Mouse (Mus musculus) heart, embryonic 14.5 days (tissue): ENCODE results near the gene Tulp1. TPM values are rescaled to one million over a fixed set of nuclear protein-coding genes. Genes with fewer than 3 reads are reported as not detected.

Experiments used
- ATAC-seq: fragments of 200-750 bp; cut with Nextera tagmentation; 2 replicates; pipeline ENCODE4 v1.8.0; 2017; ENCODE audit warnings: low read depth, moderate TSS enrichment; ENCODE audit not compliant: insufficient number of reproducible peaks, insufficient read depth, low FRiP score
- H3K27ac ChIP-seq, 2 experiments: fragments of 200-500 bp in 1 of 2; fragments of 300-500 bp in 1 of 2; sonication (generic) in 1 of 2; replicated peaks in 1 of 2; 2 replicates each; pipeline ENCODE4 v1.5.1; 2012 to 2014; ENCODE audit warnings: low read depth in 2 of 2, low read length in 2 of 2, control low read depth in 1 of 2, mild to moderate bottlenecking in 1 of 2, mixed read lengths in 1 of 2; ENCODE audit not compliant: control insufficient read depth in 1 of 2, insufficient read depth in 1 of 2
- H3K27me3 ChIP-seq: fragments of 300-500 bp; sonication (generic); 2 replicates; pipeline ENCODE4 v1.6.1; 2014; ENCODE audit warnings: mild to moderate bottlenecking, low read length, control low read depth; ENCODE audit not compliant: control insufficient read depth, insufficient read depth
- H3K36me3 ChIP-seq: fragments of 300-500 bp; sonication (generic); 2 replicates; pipeline ENCODE4 v1.6.1; 2014; ENCODE audit warnings: mild to moderate bottlenecking, control low read depth, low read length, mixed read lengths; ENCODE audit not compliant: control insufficient read depth, insufficient read depth
- H3K4me1 ChIP-seq, 2 experiments: fragments of 200-500 bp in 1 of 2; fragments of 300-500 bp in 1 of 2; sonication (generic) in 1 of 2; 2 replicates each; pipeline ENCODE4 v1.6.1; 2012 to 2014; ENCODE audit warnings: low read length in 2 of 2, control low read depth in 1 of 2, mixed read lengths in 1 of 2; ENCODE audit not compliant: control insufficient read depth in 2 of 2, insufficient read depth in 2 of 2
- H3K4me2 ChIP-seq: fragments of 300-500 bp; sonication (generic); 2 replicates; pipeline ENCODE4 v1.6.1; 2014; ENCODE audit warnings: mild to moderate bottlenecking, low read length
- H3K4me3 ChIP-seq, 2 experiments: fragments of 200-500 bp in 1 of 2; fragments of 300-500 bp in 1 of 2; sonication (generic) in 1 of 2; 2 replicates each; pipeline ENCODE4 v1.5.1; 2012 to 2014; ENCODE audit warnings: low read length in 2 of 2, mild to moderate bottlenecking in 2 of 2, control low read depth in 1 of 2, low read depth in 1 of 2, moderate library complexity in 1 of 2; ENCODE audit not compliant: control insufficient read depth in 1 of 2, insufficient read depth in 1 of 2
- H3K9ac ChIP-seq: fragments of 300-500 bp; sonication (generic); 2 replicates; pipeline ENCODE4 v1.6.1; 2014; ENCODE audit warnings: mild to moderate bottlenecking, low read length
- H3K9me3 ChIP-seq: fragments of 300-500 bp; sonication (generic); 2 replicates; pipeline ENCODE4 v1.6.1; 2016; ENCODE audit warnings: low read length, control low read depth; ENCODE audit not compliant: control insufficient read depth
- WGBS: fragments of 180-500 bp; shearing (Covaris S2); extraction: QIAGEN DNeasy Blood & Tissue Kit; methylation state at CpG from one replicate; pipeline ENCODE4 v1.1.7; 2014; 5-methylcytosine and 5-hydroxymethylcytosine counted together
- polyA plus RNA-seq: library from polyadenylated mRNA; unstranded; fragments of >200 nt; fragmentation: Nextera tagmentation; extraction: Ambion mirVana; gene quantifications from 2 replicates; pipeline ENCODE4 v1.2.1, GENCODE M21; 2014

Tulp1 gene
- polyA plus RNA-seq, 1 experiment from 2014 or later = 3.3 TPM

GRCm38 (mm10) chr17:28380255-28380654 lies 15.2 kb upstream of the Tulp1 start:
- H3K9me3 ChIP-seq = no peaks in the 10 kb centered on the region
- peaks cover 7% of the 10 kb centered on the region for H3K27me3 ChIP-seq
- no peak overlapping the region for H3K4me3 ChIP-seq
- H3K4me2 ChIP-seq = no peak overlapping the region
- H3K9ac ChIP-seq = no peak overlapping the region
- H3K27ac ChIP-seq = no peak overlapping the region
- H3K4me1 ChIP-seq = peaks cover 0 to 2% of the 10 kb centered on the region in 2 experiments; a peak in 1 of 4 replicates
- H3K36me3 ChIP-seq = no peaks in the 10 kb centered on the region
- no peak for ATAC-seq
- 2% methylated on average over 6 of the region's 6 CpGs for WGBS

- Histone ChIP-seq H3K4me2 (no peak overlapping the region), H3K9ac (no peak overlapping the region), H3K4me1 (peaks cover 0 to 2% of the 10 kb centered on the region in 2 experiments; a peak in 1 of 4 replicates), H3K27ac (no peak overlapping the region), H3K27me3 (peaks cover 23% of the 10 kb centered on the region), H3K4me3 (no peak overlapping the region), H3K36me3 (no peaks in the 10 kb centered on the region), H3K9me3 (no peaks in the 10 kb centered on the region)
- WGBS = 5% methylated on average over 17 of the region's 17 CpGs
- ATAC-seq = no peak
Observed at GRCm38 (mm10) chr17:28375592-28376061, 10.6 kb upstream of the Tulp1 start.

- H3K36me3 ChIP-seq = no peaks in the 10 kb centered on the region
- WGBS = 19% methylated on average over 15 of the region's 16 CpGs
- no peak overlapping the region for H3K9ac ChIP-seq
- no peak overlapping the region for H3K4me2 ChIP-seq
- no peak overlapping the region for H3K4me3 ChIP-seq
- peaks cover 23% of the 10 kb centered on the region for H3K27me3 ChIP-seq
- H3K27ac ChIP-seq = no peak overlapping the region
- no peak for ATAC-seq
- no peaks in the 10 kb centered on the region for H3K9me3 ChIP-seq
- H3K4me1 ChIP-seq = peaks cover 0 to 2% of the 10 kb centered on the region in 2 experiments; a peak in 1 of 4 replicates
Observed at GRCm38 (mm10) chr17:28374494-28374893, 9.5 kb upstream of the Tulp1 start.

- H3K9me3 ChIP-seq = no peaks in the 10 kb centered on the region
- H3K27ac ChIP-seq = no peak overlapping the region
- ATAC-seq = no peak
- H3K4me1 ChIP-seq = peaks cover 0 to 2% of the 10 kb centered on the region in 2 experiments; a peak in 1 of 4 replicates
- no peak overlapping the region for H3K4me3 ChIP-seq
- 13% methylated on average over 10 of the region's 10 CpGs for WGBS
- peaks cover 23% of the 10 kb centered on the region for H3K27me3 ChIP-seq
- no peaks in the 10 kb centered on the region for H3K36me3 ChIP-seq
- no peak overlapping the region for H3K9ac ChIP-seq
- H3K4me2 ChIP-seq = no peak overlapping the region
Observed at GRCm38 (mm10) chr17:28373821-28374220, 8.8 kb upstream of the Tulp1 start.

GRCm38 (mm10) chr17:28371941-28372340 lies 6.9 kb upstream of the Tulp1 start:
- Histone ChIP-seq H3K4me3 (no peak overlapping the region), H3K4me2 (no peak overlapping the region), H3K27me3 (peaks cover 23% of the 10 kb centered on the region), H3K36me3 (no peaks in the 10 kb centered on the region), H3K27ac (no peak overlapping the region), H3K9ac (no peak overlapping the region), H3K4me1 (peaks cover 0 to 2% of the 10 kb centered on the region in 2 experiments; a peak in 1 of 4 replicates), H3K9me3 (no peaks in the 10 kb centered on the region)
- WGBS = 71% methylated on average over 1 of the region's 1 CpGs
- no peak for ATAC-seq

- WGBS = 67% methylated on average over 2 of the region's 2 CpGs
Observed at GRCm38 (mm10) chr17:28371286-28371685, 6.3 kb upstream of the Tulp1 start.

GRCm38 (mm10) chr17:28369056-28369455 lies 4.0 kb upstream of the Tulp1 start:
- Histone ChIP-seq H3K27ac (no peak overlapping the region), H3K9ac (no peak overlapping the region), H3K36me3 (no peaks in the 10 kb centered on the region), H3K4me2 (no peak overlapping the region), H3K4me3 (no peak overlapping the region), H3K4me1 (peaks cover 5 to 11% of the 10 kb centered on the region in 2 experiments; a peak in 3 of 4 replicates), H3K9me3 (no peaks in the 10 kb centered on the region), H3K27me3 (peaks cover 18% of the 10 kb centered on the region)
- 61% methylated on average over 5 of the region's 5 CpGs for WGBS
- ATAC-seq = no peak

More at GRCm38 (mm10) chr17:28371286-28371685, 6.3 kb upstream of the Tulp1 start:
- Histone ChIP-seq H3K27me3 (peaks cover 23% of the 10 kb centered on the region), H3K9ac (no peak overlapping the region), H3K4me2 (no peak overlapping the region), H3K4me3 (no peak overlapping the region), H3K9me3 (no peaks in the 10 kb centered on the region), H3K36me3 (no peaks in the 10 kb centered on the region), H3K4me1 (peaks cover 0 to 2% of the 10 kb centered on the region in 2 experiments; a peak in 1 of 4 replicates), H3K27ac (no peak overlapping the region)
- ATAC-seq = no peak

- ATAC-seq = no peak
- no peaks in the 10 kb centered on the region for H3K9me3 ChIP-seq
- no peaks in the 10 kb centered on the region for H3K36me3 ChIP-seq
- peak overlapping the region; percentile 30; the same call in 1 of the 2 replicates for H3K9ac ChIP-seq
- peaks cover 8 to 17% of the 10 kb centered on the region in 2 experiments; a peak in 3 of 4 replicates for H3K4me1 ChIP-seq
- peaks cover 20% of the 10 kb centered on the region for H3K27me3 ChIP-seq
- 3% methylated on average over 13 of the region's 13 CpGs for WGBS
- no peak overlapping the region for H3K27ac ChIP-seq
- H3K4me2 ChIP-seq = 0 out of 2 replicates have a peak overlapping the region, but pooled peaks have one; percentile 23
- H3K4me3 ChIP-seq = no peak overlapping the region
Observed at GRCm38 (mm10) chr17:28368449-28368848, 3.4 kb upstream of the Tulp1 start.
